Mouse (Mus musculus): ENCODE measurements at regions not wholly inside any gene's neighbourhood (a gene's known extent, or its start where the extent isn't known, plus 50 kb on each side); places are given as distances from the start of the nearest gene placed in this dataset.
A peak's percentile ranks its signal among the peaks of the same experiment; 100 is the strongest.

DNA sequence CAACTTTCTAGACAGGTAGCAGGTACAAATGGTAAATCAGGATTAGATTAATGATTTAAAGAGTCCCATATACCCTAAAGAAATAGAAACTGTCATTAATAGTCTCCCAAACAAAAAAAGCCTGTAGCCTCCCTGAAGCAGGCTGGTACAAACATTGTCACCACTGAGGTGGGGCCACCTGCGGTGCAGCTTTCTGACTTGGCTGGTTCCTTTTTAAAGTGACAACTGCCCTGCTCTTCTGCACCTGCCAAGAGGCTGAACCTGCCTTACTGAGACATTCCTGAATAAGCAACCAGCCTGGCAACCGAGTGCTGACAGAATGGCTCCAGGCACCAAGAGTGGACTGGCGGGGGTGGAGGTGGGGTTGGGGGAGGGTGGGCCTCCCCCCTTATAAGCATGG, 687.0 kb upstream of the Vrk2 start:
- no peak overlapping the region for H3K4me2 ChIP-seq
- H3K36me3 ChIP-seq, result no peaks in the 10 kb centered on the region
- H3K4me3 ChIP-seq, result no peak overlapping the region
- 59% methylated on average over 3 of the region's 3 CpGs for WGBS
- H3K9ac ChIP-seq, result no peak overlapping the region
- H3K27ac ChIP-seq (replicated peaks), result no peak overlapping the region
- no peaks in the 10 kb centered on the region for H3K27me3 ChIP-seq
- peaks cover 7% of the 10 kb centered on the region for H3K9me3 ChIP-seq
- H3K4me1 ChIP-seq (replicated peaks), result no peaks in the 10 kb centered on the region
- no peak for ATAC-seq (ENCODE audit: low read depth)

DNA sequence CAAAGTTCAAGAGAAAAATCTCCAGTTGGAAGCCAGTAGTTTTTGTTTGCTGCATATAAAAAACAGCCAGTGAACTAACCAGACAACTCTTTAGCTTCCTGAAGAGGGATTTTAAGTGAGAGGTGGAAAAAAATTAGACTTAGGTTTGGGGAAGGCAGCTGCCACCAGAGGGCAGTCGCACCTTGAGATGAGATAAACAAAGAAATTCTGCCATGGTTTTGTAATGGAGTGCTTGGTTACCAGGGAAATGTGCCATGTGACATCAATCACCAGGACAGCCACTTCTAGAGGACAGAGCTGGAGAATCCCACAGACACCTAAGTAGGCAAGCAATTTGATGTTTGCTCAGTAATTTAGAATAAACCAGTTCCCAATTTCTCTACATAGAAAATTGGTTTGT, 670.5 kb upstream of the Vrk2 start:
- Histone ChIP-seq H3K27ac (replicated peaks) (no peak overlapping the region), H3K36me3 (no peaks in the 10 kb centered on the region), H3K4me2 (no peak overlapping the region), H3K9me3 (no peaks in the 10 kb centered on the region), H3K9ac (no peak overlapping the region), H3K27me3 (no peaks in the 10 kb centered on the region), H3K4me3 (no peak overlapping the region), H3K4me1 (replicated peaks) (no peaks in the 10 kb centered on the region)
- 3% methylated on average over 1 of the region's 1 CpGs for WGBS
- ATAC-seq (ENCODE audit: low read depth), result peak; percentile 81

DNA sequence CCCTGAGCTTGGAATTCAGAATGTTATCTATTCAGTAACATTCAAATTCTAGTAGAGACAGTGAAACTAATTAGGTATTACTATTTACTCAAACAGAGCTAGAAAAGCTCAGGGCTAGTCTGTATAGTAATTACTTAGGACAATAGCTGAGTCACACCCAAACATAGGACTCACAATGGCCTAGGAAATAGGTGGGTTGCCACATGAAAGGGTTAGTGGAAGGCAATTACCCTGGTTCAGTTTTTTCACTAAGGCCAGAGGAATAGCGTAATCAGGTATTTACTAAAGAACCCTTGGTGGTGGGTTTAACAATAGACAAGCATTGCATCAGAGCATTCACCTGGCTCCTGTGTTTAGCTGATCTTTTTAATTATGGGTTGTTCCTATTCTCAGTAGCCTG, 664.7 kb upstream of the Vrk2 start:
- no peak overlapping the region for H3K27ac ChIP-seq (replicated peaks)
- H3K9me3 ChIP-seq, result no peaks in the 10 kb centered on the region
- no peaks in the 10 kb centered on the region for H3K27me3 ChIP-seq
- H3K9ac ChIP-seq, result no peak overlapping the region
- H3K4me2 ChIP-seq, result no peak overlapping the region
- H3K4me1 ChIP-seq (replicated peaks), result no peaks in the 10 kb centered on the region
- WGBS, result 77% methylated on average over 1 of the region's 1 CpGs
- no peak for ATAC-seq (ENCODE audit: low read depth)
- H3K36me3 ChIP-seq, result no peaks in the 10 kb centered on the region
- no peak overlapping the region for H3K4me3 ChIP-seq

DNA sequence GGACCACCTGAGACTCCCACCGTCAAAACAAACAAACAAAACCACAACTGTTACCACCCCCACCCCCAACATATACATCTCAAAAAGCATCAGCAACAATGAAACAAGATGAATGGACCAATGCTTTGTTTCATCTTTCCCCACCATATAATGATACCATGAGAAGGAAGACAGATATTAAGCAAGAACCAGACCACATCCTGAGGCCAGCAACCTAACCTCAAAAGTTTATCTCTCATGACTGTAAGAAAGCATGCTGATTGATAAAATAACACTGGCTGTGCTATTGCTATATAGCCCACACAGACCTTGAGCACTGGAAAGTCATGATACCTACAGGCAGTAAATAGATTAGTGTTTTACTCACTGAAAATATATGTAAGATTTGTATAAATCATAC, 642.1 kb upstream of the Vrk2 start:
- 90% methylated on average over 1 of the region's 1 CpGs for WGBS

DNA sequence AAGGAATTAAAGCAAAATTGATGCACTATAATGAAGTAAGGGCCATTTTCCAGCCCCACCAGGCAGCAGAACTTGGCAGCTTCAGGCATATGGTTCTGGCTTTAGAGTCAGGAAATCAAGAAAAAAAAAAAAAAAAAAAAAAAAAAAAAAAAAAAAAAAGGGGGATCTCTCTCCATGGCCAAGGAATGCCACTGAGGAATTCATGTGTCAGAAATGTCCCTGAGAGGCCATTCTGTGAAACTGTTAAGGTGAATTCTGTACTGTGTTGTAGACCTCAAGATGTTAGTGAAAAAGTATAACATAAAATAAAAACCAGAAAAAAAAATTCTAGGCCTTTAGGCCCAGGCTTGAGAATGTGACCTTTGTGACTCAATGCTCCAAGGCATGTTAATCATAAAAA, 632.7 kb upstream of the Vrk2 start:
- no peaks in the 10 kb centered on the region for H3K27me3 ChIP-seq
- no peaks in the 10 kb centered on the region for H3K9me3 ChIP-seq
- no peak for ATAC-seq (ENCODE audit: low read depth)
- no peak overlapping the region for H3K4me3 ChIP-seq
- no peaks in the 10 kb centered on the region for H3K4me1 ChIP-seq (replicated peaks)
- no peak overlapping the region for H3K9ac ChIP-seq
- H3K36me3 ChIP-seq, result no peaks in the 10 kb centered on the region
- no peak overlapping the region for H3K27ac ChIP-seq (replicated peaks)
- H3K4me2 ChIP-seq, result no peak overlapping the region

More for the DNA sequence above, 642.1 kb upstream of the Vrk2 start:
- Histone ChIP-seq H3K27me3 (no peaks in the 10 kb centered on the region), H3K36me3 (no peaks in the 10 kb centered on the region), H3K9ac (no peak overlapping the region), H3K4me2 (no peak overlapping the region), H3K4me3 (no peak overlapping the region), H3K9me3 (no peaks in the 10 kb centered on the region), H3K4me1 (replicated peaks) (no peaks in the 10 kb centered on the region), H3K27ac (replicated peaks) (no peak overlapping the region)
- no peak for ATAC-seq (ENCODE audit: low read depth)

- no peaks in the 10 kb centered on the region for H3K4me1 ChIP-seq (replicated peaks)
- 75% methylated on average over 3 of the region's 3 CpGs for WGBS
- ATAC-seq (ENCODE audit: low read depth), result no peak
These were observed 628.6 kb upstream of the Vrk2 start for GRCm38 (mm10) chr11:27222436-27222835.

DNA sequence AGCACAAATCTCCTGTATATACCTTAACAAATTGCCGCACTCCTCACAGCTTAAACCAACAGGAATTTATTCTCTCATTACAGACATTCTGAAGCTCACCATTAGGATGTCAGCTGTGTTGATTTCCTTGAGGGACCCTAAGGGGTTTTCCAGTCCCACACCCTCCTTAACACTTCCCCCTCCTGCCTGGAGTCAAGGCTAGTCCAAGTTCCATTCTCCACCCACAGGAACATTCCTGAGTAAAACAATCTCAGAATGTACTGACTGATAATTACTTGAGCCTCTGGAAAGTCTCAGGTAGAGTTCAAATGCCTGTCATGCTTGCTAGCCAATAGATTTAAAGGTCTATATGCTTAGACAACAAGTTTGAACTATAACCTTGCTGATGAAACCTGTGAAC, 628.2 kb upstream of the Vrk2 start:
- WGBS, result 89% methylated on average over 1 of the region's 1 CpGs

More at GRCm38 (mm10) chr11:27222436-27222835, 628.6 kb upstream of the Vrk2 start:
- Histone ChIP-seq H3K4me2 (no peak overlapping the region), H3K27me3 (no peaks in the 10 kb centered on the region), H3K36me3 (no peaks in the 10 kb centered on the region), H3K27ac (replicated peaks) (no peak overlapping the region), H3K4me3 (no peak overlapping the region), H3K9ac (no peak overlapping the region), H3K9me3 (no peaks in the 10 kb centered on the region)

GRCm38 (mm10) chr11:27219715-27220699, 626.2 kb upstream of the Vrk2 start:
- Histone ChIP-seq H3K4me3 (no peak overlapping the region), H3K9ac (no peak overlapping the region), H3K27ac (replicated peaks) (no peak overlapping the region), H3K4me1 (replicated peaks) (no peaks in the 10 kb centered on the region), H3K36me3 (no peaks in the 10 kb centered on the region), H3K27me3 (no peaks in the 10 kb centered on the region), H3K9me3 (no peaks in the 10 kb centered on the region), H3K4me2 (no peak overlapping the region)
- 49% methylated on average over 6 of the region's 6 CpGs for WGBS
- ATAC-seq (ENCODE audit: low read depth), result peak; percentile 65

More for the DNA sequence above, 628.2 kb upstream of the Vrk2 start:
- Histone ChIP-seq H3K27me3 (no peaks in the 10 kb centered on the region), H3K36me3 (no peaks in the 10 kb centered on the region), H3K27ac (replicated peaks) (no peak overlapping the region), H3K4me1 (replicated peaks) (no peaks in the 10 kb centered on the region), H3K4me2 (no peak overlapping the region), H3K4me3 (no peak overlapping the region), H3K9ac (no peak overlapping the region), H3K9me3 (no peaks in the 10 kb centered on the region)
- no peak for ATAC-seq (ENCODE audit: low read depth)

- Histone ChIP-seq H3K4me1 (replicated peaks) (no peaks in the 10 kb centered on the region), H3K36me3 (no peaks in the 10 kb centered on the region), H3K27me3 (no peaks in the 10 kb centered on the region), H3K9ac (no peak overlapping the region), H3K4me2 (no peak overlapping the region), H3K9me3 (no peaks in the 10 kb centered on the region), H3K4me3 (no peak overlapping the region), H3K27ac (replicated peaks) (no peak overlapping the region)
- ATAC-seq (ENCODE audit: low read depth), result no peak
- 79% methylated on average over 3 of the region's 3 CpGs for WGBS
These were observed 622.0 kb upstream of the Vrk2 start for GRCm38 (mm10) chr11:27215752-27216151.

DNA sequence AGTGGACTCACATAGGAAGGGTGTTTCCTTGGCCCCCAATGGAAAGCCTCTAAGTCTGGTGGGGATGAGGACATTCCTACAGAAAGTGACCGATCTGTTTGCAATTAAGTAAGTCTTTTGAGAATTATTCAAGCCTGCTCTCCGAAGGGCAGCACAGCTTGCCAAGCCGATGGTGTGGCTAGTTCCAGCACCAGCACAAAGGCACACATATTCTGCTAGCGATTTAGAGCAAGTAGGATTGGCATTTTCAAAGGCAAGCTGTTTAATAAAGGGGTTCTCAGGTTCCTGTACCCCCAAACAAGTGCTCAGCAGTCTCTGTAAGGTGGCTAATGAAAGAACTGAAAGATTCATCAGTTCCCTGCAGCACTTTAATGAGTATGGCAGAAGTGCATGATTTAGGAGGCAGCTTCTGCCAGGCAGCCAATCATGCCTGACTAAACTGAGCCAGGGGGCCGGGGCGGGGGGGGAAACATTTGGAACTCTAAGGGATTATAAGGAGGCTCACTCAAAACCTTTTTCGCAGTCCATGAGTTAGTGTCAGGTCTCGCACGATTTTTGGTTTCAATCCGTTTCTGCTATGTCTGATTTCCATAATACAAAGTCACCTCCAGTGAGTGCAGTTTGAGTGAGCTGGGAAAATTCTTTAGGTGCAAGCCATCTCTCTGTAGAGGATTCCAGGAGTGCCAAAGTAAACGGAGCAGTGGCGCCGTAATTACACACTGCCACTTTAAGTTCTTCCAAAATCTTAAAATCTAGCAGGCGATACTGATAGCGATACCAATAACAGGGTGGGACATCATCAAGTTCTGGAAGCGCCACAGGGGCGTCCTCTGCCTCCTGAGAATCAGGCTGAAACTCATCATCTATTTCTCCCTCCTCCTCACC, 609.8 kb upstream of the Vrk2 start:
- H3K9me3 ChIP-seq, result no peaks in the 10 kb centered on the region
- H3K27me3 ChIP-seq, result no peaks in the 10 kb centered on the region
- ATAC-seq (ENCODE audit: low read depth), result no peak
- no peak overlapping the region for H3K9ac ChIP-seq
- H3K4me3 ChIP-seq, result no peak overlapping the region
- 88% methylated on average over 17 of the region's 17 CpGs for WGBS
- H3K4me2 ChIP-seq, result no peak overlapping the region
- H3K27ac ChIP-seq (replicated peaks), result no peak overlapping the region
- H3K4me1 ChIP-seq (replicated peaks), result no peaks in the 10 kb centered on the region
- H3K36me3 ChIP-seq, result no peaks in the 10 kb centered on the region

DNA sequence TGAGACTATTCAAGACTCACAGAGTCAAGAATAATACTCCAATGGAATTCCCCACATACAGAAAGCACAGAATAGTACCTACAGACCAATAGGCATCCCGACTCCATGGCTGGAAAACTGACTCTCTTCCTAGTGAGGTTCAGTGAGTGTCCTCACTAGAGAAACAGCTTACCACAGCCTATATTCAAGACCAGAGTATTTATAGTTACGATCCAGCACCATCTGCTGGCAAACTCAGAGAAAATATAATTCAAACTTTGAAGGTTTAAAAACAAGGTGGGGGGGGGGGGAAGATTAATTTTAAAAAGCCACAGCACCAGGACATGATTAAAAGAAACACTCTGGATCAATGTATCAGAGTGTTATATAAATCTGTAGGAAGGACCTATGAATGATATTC, 590.2 kb upstream of the Vrk2 start:
- H3K9me3 ChIP-seq, result no peaks in the 10 kb centered on the region
- WGBS, result 82% methylated on average over 2 of the region's 2 CpGs
- H3K4me2 ChIP-seq, result no peak overlapping the region
- no peaks in the 10 kb centered on the region for H3K36me3 ChIP-seq
- H3K4me3 ChIP-seq, result no peak overlapping the region
- no peaks in the 10 kb centered on the region for H3K4me1 ChIP-seq (replicated peaks)
- no peak overlapping the region for H3K9ac ChIP-seq
- no peaks in the 10 kb centered on the region for H3K27me3 ChIP-seq
- no peak overlapping the region for H3K27ac ChIP-seq (replicated peaks)
- ATAC-seq (ENCODE audit: low read depth), result no peak

DNA sequence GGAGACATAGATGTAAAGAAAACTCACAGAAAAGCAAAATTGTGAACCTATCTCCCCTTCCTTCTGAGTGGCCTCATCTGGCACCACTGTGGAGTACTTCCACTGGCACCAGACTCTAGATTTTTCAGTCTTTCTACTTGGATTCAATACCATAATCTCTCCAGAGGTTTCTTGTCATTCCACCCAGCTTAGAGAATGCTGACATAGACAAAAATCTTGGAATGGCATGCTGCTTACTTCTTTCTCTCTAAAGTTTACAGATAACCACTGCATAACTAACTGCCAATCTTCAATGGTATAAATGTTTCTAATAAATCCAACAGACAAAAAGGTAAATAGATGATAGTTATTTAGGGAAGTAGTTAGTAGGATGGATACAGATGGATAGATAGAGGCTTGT, 589.6 kb upstream of the Vrk2 start:
- no peak overlapping the region for H3K27ac ChIP-seq (replicated peaks)
- no peak for ATAC-seq (ENCODE audit: low read depth)

More for the DNA sequence above, 589.6 kb upstream of the Vrk2 start:
- no peak overlapping the region for H3K9ac ChIP-seq
- H3K36me3 ChIP-seq, result no peaks in the 10 kb centered on the region
- H3K9me3 ChIP-seq, result no peaks in the 10 kb centered on the region
- no peak overlapping the region for H3K4me3 ChIP-seq
- H3K4me2 ChIP-seq, result no peak overlapping the region
- H3K27me3 ChIP-seq, result no peaks in the 10 kb centered on the region
- no peaks in the 10 kb centered on the region for H3K4me1 ChIP-seq (replicated peaks)

All from neural tube, embryonic 13.5 days (tissue).